ENCODE assay signal across 8 mouse cellular contexts in the genomic region with DNA sequence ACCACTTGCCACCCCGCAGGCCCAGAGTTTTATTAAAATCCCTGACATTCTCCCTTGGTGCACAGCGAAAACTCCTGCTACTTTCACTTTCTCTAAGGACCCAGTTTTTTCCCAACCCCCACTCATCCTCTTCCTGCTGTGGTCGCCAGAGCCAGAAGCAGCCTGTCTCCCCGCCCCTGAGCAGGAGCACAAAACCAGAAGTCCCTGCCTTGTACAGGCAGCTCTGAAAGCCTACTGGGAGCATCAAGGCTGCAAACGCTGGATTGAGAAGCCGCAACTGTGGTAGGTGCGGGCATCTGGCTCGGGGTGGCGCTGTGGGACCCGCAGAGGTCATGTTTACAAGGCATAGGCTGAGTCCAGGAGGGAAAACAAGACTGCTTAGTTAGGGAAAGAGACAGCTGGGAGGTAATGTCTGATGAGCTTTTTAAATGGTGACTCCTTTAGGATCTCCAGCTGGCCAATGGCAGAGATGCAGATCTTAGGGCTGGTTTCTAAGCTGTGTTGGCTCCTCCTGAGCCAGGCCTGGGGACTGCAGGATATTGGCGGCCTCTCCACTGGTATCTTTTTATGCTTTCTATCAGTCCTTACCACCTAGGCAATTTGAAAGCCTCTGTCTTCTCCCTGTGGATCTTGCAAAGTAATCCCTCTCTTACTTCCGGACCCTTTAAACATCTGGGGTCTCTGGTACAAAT. TPM values are rescaled to one million over a fixed set of nuclear protein-coding genes. Genes with fewer than 3 reads are reported as not detected.
DNase-seq lines count a peak whose midpoint lies in the region; ATAC-seq lines count a peak whose summit lies in the region.

No protein-coding gene starts in this region.

- 19% methylated on average over 12 of the region's 12 CpGs for WGBS in hindbrain, embryonic 16.5 days
- 9% methylated on average over 12 of the region's 12 CpGs for WGBS in macrophage (ENCODE audit: missing documents)

- H3K27ac ChIP-seq in hindbrain, embryonic 16.5 days (ENCODE audit: low read depth, low read length) = peak overlapping the region; percentile 48; the same call in 1 of the 2 replicates
- peak overlapping the region; percentile 79 for H3K27ac ChIP-seq in macrophage

- H3K4me3 ChIP-seq in hindbrain, embryonic 16.5 days (ENCODE audit: low read length) = peak overlapping the region; percentile 34
- peak overlapping the region; percentile 21 for H3K4me3 ChIP-seq in macrophage (ENCODE audit: inconsistent target)

- no peaks in the 10 kb centered on the region for H3K9me3 ChIP-seq in hindbrain, embryonic 16.5 days (ENCODE audit: control insufficient read depth, low read length)

- ATAC-seq in hindbrain, embryonic 16.5 days = peak; percentile 96

- H3K4me1 ChIP-seq in hindbrain, embryonic 16.5 days (ENCODE audit: control insufficient read depth, insufficient read depth, low read depth, low read length) = peaks cover 4% of the 10 kb centered on the region; the same call in 1 of the 2 replicates

- no peaks in the 10 kb centered on the region for H3K79me2 ChIP-seq in macrophage (ENCODE audit: inconsistent target)

- H3K27me3 ChIP-seq in hindbrain, embryonic 16.5 days (replicated peaks; ENCODE audit: control insufficient read depth, insufficient read depth, low read length) = no peaks in the 10 kb centered on the region

- peak; percentile 92 for DNase-seq in R1 (ENCODE audit: low read depth, low spot score)
- DNase-seq in cerebellum, postnatal 36 days = peak; percentile 65 to 67
- peak; percentile 89 for DNase-seq in gastrocnemius, adult 18-20 months (ENCODE audit: low spot score)
- peak; percentile 78 to 84 for DNase-seq in left cerebral cortex, adult 18-20 months (ENCODE audit: low spot score in 2 of 2)
- DNase-seq in right cerebral cortex, adult 18-20 months = peak; percentile 83
- DNase-seq in urinary bladder, postnatal 10 days (ENCODE audit: low spot score) = peak; percentile 28

- peak overlapping the region; percentile 56 for H3K4me2 ChIP-seq in hindbrain, embryonic 16.5 days (ENCODE audit: low read length)

- peak overlapping the region; percentile 60 for H3K9ac ChIP-seq in hindbrain, embryonic 16.5 days (ENCODE audit: low read depth, low read length)

- H3K36me3 ChIP-seq in hindbrain, embryonic 16.5 days (ENCODE audit: control insufficient read depth, insufficient read depth, low read length) = no peaks in the 10 kb centered on the region
- H3K36me3 ChIP-seq in macrophage (ENCODE audit: inconsistent target) = peaks cover 10% of the 10 kb centered on the region; the same call in 1 of the 2 replicates

RNA-seq across cellular contexts. Expression of a gene that starts 1.5 kb away (rescaled TPM):
- 1 to 10 TPM; 1.8 to 2.8 TPM for total RNA-seq in gastrocnemius, adult 18-20 months (2021)
- polyA plus RNA-seq in hindbrain, embryonic 16.5 days (2015; fragmentation: Nextera tagmentation; extraction: Ambion mirVana) = 2.4 and 3.1 TPM in 2 replicates
- 1 to 10 TPM; 5.7 to 7.0 TPM for total RNA-seq in left cerebral cortex, adult 18-20 months (2021)
- total RNA-seq in macrophage (2018; cell fraction: chromatin; rRNA removed) = 1 to 10 TPM in 19 of 26 experiments, under 1 TPM in 6, not detected in 1; 0.25 to 9.6 (median 2.4) TPM
- 10 to 100 TPM in 13 of 26 experiments, 1 to 10 TPM in 13; 4.9 to 25.0 (median 11.0) TPM for total RNA-seq in macrophage (2018; cell fraction: cytosol; rRNA removed)
- total RNA-seq in macrophage (2018; cell fraction: nucleus; rRNA removed) = 10 to 100 TPM in 12 of 26 experiments, 1 to 10 TPM in 13, under 1 TPM in 1; 0.78 to 21.5 (median 6.0) TPM
- 5.1 to 13.2 TPM (median 9.9 TPM) in 3 replicates for polyA plus RNA-seq in macrophage (2018)

RNA-seq across cellular contexts. Expression of a gene that starts 22.7 kb away (rescaled TPM):
- not detected for total RNA-seq in gastrocnemius, adult 18-20 months (2021)
- polyA plus RNA-seq in hindbrain, embryonic 16.5 days (2015; fragmentation: Nextera tagmentation; extraction: Ambion mirVana) = 0.14 and 0.17 TPM in 2 replicates
- total RNA-seq in left cerebral cortex, adult 18-20 months (2021) = not detected
- total RNA-seq in macrophage (2018; cell fraction: chromatin; rRNA removed) = under 1 TPM in 3 of 26 experiments, not detected in 23; 0.16 to 0.43 (median 0.41) TPM
- under 1 TPM in 23 of 26 experiments, not detected in 3; 0.03 to 0.50 (median 0.14) TPM for total RNA-seq in macrophage (2018; cell fraction: cytosol; rRNA removed)
- under 1 TPM in 4 of 26 experiments, not detected in 22; 0.18 to 0.56 (median 0.31) TPM for total RNA-seq in macrophage (2018; cell fraction: nucleus; rRNA removed)
- polyA plus RNA-seq in macrophage (2018) = 0.10 to 0.26 TPM in 2 of 3 replicates, not detected in the other

RNA-seq across cellular contexts. Expression of a gene that starts 39.6 kb away (rescaled TPM):
- 1 to 10 TPM; 2.2 to 2.9 TPM for total RNA-seq in gastrocnemius, adult 18-20 months (2021)
- 1.7 and 2.5 TPM in 2 replicates for polyA plus RNA-seq in hindbrain, embryonic 16.5 days (2015; fragmentation: Nextera tagmentation; extraction: Ambion mirVana)
- total RNA-seq in left cerebral cortex, adult 18-20 months (2021) = 1 to 10 TPM in 1 of 2 experiments, under 1 TPM in 1; 0.89 to 1.5 TPM
- 1 to 10 TPM in 15 of 26 experiments, under 1 TPM in 8, not detected in 3; 0.34 to 4.1 (median 1.2) TPM for total RNA-seq in macrophage (2018; cell fraction: chromatin; rRNA removed)
- 1 to 10 TPM; 4.1 to 8.5 (median 6.3) TPM for total RNA-seq in macrophage (2018; cell fraction: cytosol; rRNA removed)
- total RNA-seq in macrophage (2018; cell fraction: nucleus; rRNA removed) = 1 to 10 TPM in 24 of 26 experiments, under 1 TPM in 2; 0.89 to 7.5 (median 2.3) TPM
- polyA plus RNA-seq in macrophage (2018) = 3.7 to 12.9 TPM (median 6.1 TPM) in 3 replicates

Comparison
In these comparisons a context has a peak if more than half of its experiments do, and no peak if none do; other contexts are left out.
1. Peak in every context shown above with its lines: DNase-seq, ATAC-seq, H3K4me3 ChIP-seq and H3K27ac ChIP-seq.
2. DNase-seq: peak in every context shown above with its lines; median percentile 92 in R1; 89 in gastrocnemius, adult 18-20 months; 83 in right cerebral cortex, adult 18-20 months; 81 in left cerebral cortex, adult 18-20 months; 66 in cerebellum, postnatal 36 days; 28 in urinary bladder, postnatal 10 days.